Mouse (Mus musculus) right cerebral cortex, postnatal 14 days (tissue): ENCODE results near the gene Rcor2.

Source experiments
- DNase-seq: peaks from one replicate; pipeline ENCODE4 v3.0.0; 2022

The Rcor2 gene

DNA sequence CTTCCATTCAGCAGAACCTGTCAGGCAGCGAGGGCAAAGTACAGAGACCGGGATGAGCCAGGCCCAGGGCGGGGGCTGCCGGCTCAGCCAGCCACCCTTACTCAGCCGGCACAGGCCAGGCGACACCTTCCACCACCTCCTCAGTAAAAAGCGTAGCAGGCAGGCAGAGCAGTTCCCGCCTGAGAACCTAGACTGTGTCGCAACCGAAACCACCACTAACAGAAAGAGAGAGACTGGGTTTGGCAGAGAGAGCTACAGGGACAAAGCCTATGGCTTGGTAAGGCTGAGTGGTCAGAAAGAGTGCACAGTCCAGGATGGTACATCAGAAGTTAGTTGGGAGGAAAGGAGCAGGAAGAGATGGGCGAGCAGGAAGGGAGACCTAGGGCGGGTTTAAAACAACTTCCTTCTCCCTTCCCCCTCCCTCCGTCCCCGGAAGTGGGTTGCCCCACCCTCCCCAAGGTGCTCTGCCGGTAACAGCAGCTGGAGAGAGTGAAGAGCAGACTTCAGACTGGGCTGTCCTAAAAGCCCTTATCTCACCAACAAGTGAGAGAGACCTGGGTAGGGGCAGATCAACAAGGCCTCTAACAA, 28.0 kb downstream of the Rcor2 start:
- no peak for DNase-seq

DNA sequence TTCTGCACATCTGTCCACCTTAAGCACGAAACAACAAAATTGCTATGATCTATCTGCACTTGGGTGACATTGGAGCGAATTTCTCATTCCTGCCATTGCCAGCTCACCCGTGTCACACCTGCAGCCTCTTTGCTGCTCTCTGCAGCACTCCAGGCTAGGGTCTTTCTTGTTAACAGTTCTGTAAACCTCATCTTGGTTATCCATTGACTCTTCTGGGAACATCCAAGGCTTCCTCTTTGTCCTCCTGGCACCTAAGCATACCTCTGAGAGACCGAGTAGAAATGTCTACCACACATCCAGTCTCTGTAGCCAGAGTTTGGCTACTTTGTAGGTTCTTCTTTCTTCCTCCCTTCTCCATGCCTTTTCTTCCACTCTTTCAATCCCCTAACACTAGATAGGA, 28.8 kb downstream of the Rcor2 start:
- no peak for DNase-seq

GRCm38 (mm10) chr19:7299052-7299451, 31.9 kb downstream of the Rcor2 start:
- DNase-seq = peak; percentile 52

DNA sequence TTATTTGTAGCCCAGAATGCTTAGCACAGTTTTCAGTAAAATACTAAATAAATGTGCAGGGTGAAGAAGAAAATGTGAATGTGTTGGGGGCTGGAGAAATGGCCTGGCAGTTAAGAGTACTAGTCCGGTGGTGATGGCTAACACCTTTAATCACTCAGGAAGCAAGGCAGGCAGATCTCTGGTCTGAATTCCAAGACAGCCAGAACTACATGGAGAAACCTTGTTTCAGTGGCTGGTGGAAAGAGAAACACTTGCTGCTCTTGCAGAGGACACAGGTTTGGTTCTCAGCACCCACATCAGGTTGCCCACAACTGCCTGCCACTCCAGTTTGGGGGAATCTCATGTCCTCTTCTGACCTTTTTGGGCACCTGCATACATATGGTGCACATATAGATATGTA, 33.0 kb downstream of the Rcor2 start:
- no peak for DNase-seq

- peak; percentile 54 for DNase-seq
Measured at GRCm38 (mm10) chr19:7301647-7302492, 34.7 kb downstream of the Rcor2 start.

DNA sequence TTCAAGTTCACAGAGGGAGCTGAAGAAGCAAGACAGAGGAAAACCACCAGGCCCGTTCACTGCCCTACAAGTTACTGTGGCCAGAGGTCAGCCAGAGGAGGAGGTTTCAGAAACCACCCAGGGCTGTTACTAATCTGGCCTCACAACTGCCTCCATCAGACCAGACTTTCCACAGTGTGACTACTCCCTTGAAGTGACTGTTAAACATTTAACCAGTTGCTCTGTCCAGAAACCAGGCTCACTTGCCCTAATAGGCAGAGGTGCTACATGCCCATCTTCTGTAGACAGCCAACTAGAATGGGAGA, 35.3 kb downstream of the Rcor2 start:
- DNase-seq = no peak

- no peak for DNase-seq
Measured at GRCm38 (mm10) chr19:7303796-7304195, 36.7 kb downstream of the Rcor2 start.

DNA sequence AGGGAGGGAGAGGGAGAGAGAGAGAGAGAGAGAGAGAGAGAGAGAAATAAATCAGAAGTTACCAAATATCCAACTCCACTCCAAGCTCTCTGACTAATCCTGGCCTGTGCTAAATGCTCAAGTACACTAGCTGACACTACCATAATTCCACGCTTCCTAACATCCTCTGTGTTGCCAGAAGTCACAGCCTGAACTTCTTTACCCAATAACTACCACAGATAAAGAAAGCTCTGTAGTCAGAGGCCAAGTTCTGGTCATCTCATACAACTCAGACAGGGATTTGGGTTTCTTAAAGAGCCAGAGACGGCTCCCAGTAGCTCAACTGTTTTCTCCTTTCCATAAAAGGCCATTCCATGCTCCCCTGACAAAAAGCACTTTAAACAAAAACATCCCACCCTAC, 37.7 kb downstream of the Rcor2 start:
- no peak for DNase-seq

- no peak for DNase-seq
Measured at GRCm38 (mm10) chr19:7305380-7306310, 38.5 kb downstream of the Rcor2 start.

- DNase-seq = no peak
Measured at GRCm38 (mm10) chr19:7306968-7307367, 39.8 kb downstream of the Rcor2 start.

- peak; percentile 48 for DNase-seq
Measured at GRCm38 (mm10) chr19:7307995-7308770, 41.1 kb downstream of the Rcor2 start.

DNA sequence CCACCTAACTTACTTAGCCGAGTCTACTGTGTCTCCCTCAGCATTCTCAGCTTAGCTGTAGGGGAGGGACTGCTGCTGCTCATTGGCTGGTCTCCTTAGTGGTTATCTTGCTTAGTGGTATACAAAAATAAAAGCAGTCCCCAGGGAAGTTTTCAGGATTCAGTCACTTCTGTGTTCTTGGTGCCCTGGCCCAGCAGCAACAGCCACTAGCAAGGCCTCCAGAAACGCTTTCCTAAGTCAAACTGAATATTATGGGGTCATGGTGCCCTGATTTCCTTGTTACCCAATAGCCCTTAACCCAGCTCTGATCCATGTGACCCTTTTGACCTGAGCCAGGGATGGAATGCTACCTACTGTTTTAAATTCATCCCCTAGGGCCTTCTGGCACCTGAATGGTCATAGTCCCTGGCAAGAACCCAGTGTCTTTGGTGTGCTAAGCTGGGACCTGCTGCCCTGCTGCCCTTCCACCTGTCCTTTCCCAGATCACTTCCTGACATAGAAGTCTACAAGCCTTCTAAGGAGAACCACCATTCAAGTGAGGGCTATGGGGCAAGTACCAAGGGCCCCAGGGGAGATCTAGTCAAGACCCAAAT, 42.7 kb downstream of the Rcor2 start:
- no peak for DNase-seq

DNA sequence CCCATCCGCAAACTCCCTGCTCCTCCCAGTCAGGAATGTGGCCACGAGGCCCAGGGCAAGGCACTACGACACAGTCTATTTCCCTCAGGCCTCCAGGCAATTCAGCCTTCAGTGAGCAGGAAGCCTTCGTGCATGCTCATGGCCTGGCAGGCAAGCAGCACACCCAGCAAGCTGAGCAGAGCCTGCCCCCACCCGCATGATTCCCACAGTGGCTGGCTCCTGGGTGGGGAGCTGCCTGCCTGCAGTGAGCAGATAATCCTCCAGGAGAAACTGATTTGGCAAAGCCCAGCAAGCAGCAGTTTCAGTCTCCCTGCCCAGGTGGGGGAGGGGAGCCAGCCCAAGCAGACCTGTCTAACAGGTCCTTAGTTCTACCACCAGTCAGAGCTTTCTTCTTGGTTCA, 43.6 kb downstream of the Rcor2 start:
- DNase-seq = peak; percentile 44

DNA sequence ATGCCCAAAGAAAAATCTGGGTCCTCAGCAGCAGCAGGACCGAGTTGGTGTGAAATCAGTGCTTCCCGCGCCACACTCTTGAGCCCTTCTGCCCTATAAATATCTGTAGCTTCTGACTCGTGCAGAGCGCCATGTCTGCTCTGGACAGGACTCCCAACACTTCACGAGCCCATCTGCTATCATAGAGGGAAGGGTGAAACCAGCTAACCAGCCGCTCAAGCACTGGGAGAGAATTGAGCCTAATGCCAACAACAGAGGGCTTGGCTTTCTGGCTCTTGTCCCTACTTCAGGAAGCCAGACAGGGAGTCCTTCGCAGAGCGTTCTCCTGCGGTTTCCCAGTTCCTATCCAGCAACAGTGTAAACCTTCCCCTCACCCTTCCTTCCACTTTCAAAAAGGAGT, 44.2 kb downstream of the Rcor2 start:
- no peak for DNase-seq

DNA sequence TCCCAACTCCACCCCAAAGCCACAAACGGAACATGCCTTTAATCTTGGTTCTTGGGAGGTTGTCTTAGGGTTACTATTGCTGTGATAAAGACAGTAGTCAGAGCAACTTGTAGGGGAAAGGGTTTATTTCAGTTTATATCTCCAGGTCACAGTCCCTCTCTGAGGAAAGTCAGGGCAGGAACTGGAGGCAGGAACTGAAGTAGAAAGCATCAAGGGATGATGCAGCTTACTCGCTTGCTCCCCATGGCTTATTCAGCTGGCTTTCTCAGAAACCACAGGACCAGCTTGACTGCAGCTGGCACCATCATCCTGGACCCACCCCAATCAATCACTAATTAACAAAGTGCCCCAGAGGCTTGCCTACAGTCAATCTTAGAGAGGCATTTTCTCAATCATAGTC, 46.5 kb downstream of the Rcor2 start:
- no peak for DNase-seq

DNA sequence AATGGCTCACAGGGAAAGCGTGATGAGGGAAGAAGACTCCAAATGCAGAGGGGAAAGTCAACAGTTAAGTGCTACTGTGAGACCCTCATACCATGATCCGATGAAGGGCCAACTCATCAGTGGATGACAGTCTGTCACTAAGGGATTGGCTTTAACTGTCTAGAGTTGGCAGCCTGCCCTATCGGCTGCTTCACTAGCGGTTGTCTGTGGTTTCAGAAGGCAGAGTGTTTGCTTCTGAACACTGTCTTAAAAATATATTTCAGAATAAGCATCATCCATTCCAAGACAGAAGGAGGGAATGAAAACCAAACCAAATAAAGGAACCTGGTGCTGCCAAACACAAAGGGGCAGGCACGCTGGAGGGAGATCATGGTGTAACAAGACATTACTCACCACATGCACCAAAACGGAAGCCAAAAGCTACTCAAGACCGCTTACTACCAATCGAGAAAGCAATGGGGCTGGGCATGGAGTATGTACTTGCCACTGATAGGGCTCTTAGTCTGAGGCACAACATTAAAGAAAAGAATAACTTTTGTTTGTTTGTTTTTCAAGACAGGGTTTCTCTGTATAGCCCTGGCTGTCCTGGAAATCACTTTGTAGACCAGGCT, 48.0 kb downstream of the Rcor2 start:
- peak; percentile 60 for DNase-seq

DNA sequence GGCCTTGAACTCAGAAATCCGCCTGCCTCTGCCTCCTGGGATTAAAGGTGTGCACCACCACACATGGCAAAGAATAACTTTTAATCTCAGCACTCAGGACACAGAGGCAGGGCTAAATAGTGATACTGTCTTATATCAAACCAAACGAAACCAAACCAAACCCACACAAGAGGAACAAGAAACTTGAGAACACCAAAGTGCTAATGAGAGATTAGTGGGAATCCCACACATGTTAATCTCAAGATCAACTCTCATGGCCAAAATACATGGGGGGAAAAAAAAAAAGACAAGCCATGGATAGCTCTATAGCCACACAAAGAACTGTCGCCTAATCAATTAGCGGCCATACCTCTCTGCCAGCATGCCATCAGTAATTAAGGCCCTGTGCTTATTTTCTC, 48.5 kb downstream of the Rcor2 start:
- DNase-seq = no peak

GRCm38 (mm10) chr19:7316822-7317221, 49.7 kb downstream of the Rcor2 start:
- no peak for DNase-seq

- no peak for DNase-seq
Measured at GRCm38 (mm10) chr19:7317716-7318115, 50.6 kb downstream of the Rcor2 start.

- no peak for DNase-seq
Measured at GRCm38 (mm10) chr19:7320181-7320580, 53.1 kb downstream of the Rcor2 start.

DNA sequence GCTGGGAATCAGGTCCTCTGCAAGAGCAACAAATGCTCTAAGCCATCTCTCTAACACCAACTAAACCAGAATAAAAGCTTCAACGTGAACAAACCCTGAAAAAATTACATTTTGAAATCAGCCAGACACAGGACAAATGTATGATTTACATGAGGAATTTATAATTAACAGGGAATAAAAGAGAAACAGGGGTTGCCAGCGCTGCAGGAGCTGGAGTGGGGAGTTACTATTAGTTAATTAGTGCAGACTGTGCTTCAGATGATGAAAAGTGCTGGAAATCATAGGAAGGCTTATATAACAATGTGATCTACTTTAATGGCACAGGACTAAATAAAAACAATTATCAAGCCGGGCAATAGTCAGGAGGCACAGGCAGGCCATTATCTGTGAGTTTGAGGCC, 54.3 kb downstream of the Rcor2 start:
- DNase-seq = no peak
